Mouse (Mus musculus): ENCODE results near the gene Hcfc1r1. TPM values are rescaled to one million over a fixed set of nuclear protein-coding genes. Genes with fewer than 3 reads are reported as not detected.

The Hcfc1r1 gene
- total RNA-seq (2017) = 21.9 and 32.2 TPM in 2 replicates

GRCm38 (mm10) chr17:23673424-23674073 lies at the start of gene Hcfc1r1, which contains the start of gene Thoc6:
TSS of gene Hcfc1r1 (plus strand) at chr17:23673596.
TSS of gene Thoc6 (minus strand) at chr17:23673882.
- peak; percentile 89 for ATAC-seq (ENCODE audit: extremely low read depth, insufficient number of reproducible peaks, low FRiP score, poor library complexity, severe bottlenecking)

- ATAC-seq (ENCODE audit: extremely low read depth, insufficient number of reproducible peaks, low FRiP score, poor library complexity, severe bottlenecking) = no peak
These were observed 45.6 kb upstream of the Hcfc1r1 start for GRCm38 (mm10) chr17:23627813-23628212.

DNA sequence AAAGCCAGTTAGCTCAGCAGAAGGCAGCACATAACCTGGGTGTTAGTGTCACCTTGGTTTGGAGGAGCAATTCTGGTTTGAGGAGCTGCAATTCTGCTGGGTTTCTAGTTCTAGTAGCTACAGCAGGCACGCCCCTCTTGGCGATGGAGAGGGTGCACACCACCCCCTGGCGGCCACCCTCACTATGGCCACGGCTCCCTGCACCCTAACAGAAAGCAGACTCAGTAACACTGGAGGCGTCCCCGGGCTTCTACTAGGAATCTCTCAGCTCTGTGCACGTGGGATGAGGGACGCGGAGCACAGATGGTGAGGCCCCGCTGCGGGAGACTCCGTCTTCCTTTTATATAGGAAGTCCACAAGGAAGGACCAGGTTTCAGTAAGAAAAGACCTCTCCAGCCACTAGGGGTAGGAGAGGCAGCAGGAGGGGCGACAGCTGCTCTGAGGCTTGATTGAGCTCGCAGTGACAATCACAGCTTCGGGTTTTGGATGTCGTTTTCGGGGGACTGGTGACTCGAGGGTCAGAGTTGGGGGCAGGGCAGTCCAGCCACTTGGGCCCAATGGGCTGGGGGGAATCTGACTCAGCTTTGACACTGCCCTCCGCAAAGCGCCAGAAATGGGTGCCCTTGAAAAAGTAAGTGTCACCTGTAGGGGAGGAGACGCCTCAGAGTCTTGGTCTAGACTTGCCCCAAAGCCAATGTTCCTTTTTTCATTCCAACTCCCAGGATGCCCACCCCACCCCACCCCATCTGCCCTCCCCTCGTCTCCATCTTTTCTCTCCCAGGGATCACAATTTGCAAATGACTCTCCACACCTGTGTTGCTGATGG lies 43.0 kb upstream of the Hcfc1r1 start:
- ATAC-seq (ENCODE audit: extremely low read depth, insufficient number of reproducible peaks, low FRiP score, poor library complexity, severe bottlenecking) = peak; percentile 87

DNA sequence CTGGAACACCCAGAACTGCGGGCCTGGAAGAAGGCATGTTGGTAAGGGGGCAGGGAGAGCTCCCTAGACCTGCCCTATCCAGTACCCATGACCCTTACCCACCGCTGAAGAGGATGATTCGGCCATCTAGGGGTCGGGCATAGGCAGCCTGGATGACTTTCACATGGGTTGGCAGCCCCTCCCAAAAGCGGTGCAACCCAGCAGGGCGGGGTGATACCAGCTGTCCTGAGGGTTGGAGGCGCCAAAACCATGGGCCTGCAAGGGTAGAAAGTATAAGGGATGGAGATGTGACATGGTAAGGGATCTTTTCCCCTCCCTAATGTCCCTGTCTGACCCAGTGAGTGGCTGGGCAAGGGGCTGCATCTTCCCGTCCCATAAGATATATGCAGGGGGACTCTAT lies 42.2 kb upstream of the Hcfc1r1 start:
- ATAC-seq (ENCODE audit: extremely low read depth, insufficient number of reproducible peaks, low FRiP score, poor library complexity, severe bottlenecking) = no peak

- ATAC-seq (ENCODE audit: extremely low read depth, insufficient number of reproducible peaks, low FRiP score, poor library complexity, severe bottlenecking) = peak; percentile 62
These were observed 28.5 kb upstream of the Hcfc1r1 start, which contains the start of gene Mmp25 for GRCm38 (mm10) chr17:23644613-23645495. TSS of gene Mmp25 (minus strand) at chr17:23645277.

DNA sequence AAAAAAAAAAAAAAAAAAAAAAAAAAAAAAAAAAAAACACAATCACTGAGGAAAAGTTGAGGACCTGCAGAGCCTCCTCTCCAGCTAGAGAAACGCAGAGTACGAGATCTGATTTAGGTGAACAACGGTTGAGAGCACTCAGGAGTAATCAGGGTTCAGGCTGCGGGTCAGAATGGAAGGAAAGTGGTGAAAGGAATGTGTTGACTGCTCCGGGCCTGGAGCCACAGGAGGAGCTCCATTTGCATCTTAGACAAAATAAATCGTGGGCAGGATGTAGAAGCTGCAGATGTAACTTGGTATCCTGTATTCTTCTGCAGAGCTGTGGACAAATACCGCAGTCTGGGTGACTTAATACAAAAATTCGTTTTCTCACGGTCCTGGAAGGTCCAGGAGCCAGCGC lies 27.5 kb upstream of the Hcfc1r1 start:
- ATAC-seq (ENCODE audit: extremely low read depth, insufficient number of reproducible peaks, low FRiP score, poor library complexity, severe bottlenecking) = no peak

DNA sequence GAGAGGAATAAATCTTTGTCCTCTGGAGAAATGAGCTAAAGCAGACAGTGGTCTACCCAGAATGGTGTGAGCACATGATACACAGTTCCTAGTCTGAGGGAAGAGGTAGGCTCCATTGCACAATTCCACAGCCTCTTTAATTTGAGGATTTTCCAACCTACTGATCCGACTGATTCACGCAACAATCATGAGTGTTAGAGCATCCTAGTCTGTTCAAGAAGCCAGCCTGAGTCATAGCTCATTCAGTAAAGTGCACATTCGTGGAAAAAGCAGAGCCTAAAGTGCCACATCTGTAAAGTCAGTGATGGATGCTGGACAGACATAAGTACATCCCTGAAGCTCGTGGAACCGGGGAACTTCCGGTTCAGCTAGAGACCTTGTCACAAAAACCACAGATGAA lies 22.0 kb upstream of the Hcfc1r1 start:
- no peak for ATAC-seq (ENCODE audit: extremely low read depth, insufficient number of reproducible peaks, low FRiP score, poor library complexity, severe bottlenecking)

- no peak for ATAC-seq (ENCODE audit: extremely low read depth, insufficient number of reproducible peaks, low FRiP score, poor library complexity, severe bottlenecking)
These were observed 20.1 kb upstream of the Hcfc1r1 start for GRCm38 (mm10) chr17:23653324-23653723.

- no peak for ATAC-seq (ENCODE audit: extremely low read depth, insufficient number of reproducible peaks, low FRiP score, poor library complexity, severe bottlenecking)
These were observed 19.4 kb upstream of the Hcfc1r1 start for GRCm38 (mm10) chr17:23654001-23654400.

DNA sequence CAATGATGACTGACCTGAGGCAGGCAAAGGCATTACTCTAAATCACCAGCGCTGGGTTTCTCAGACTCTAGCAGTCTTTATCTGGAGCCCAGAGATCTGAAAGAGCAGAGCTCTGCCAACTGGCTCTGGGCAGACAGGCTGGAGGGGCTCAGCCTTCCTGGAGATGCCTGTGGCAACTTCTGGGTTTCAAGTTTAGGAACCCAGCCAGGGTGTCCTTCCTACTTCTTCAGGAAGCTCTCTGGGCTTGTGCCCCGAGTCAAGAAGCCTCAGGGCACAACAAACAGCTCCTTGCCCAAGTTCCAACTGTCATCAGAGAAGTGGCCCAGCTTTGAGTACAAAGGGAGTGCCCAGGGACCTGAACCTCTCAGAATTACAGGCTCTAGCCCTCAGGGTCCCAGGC lies 19.0 kb upstream of the Hcfc1r1 start:
- ATAC-seq (ENCODE audit: extremely low read depth, insufficient number of reproducible peaks, low FRiP score, poor library complexity, severe bottlenecking) = no peak

- ATAC-seq (ENCODE audit: extremely low read depth, insufficient number of reproducible peaks, low FRiP score, poor library complexity, severe bottlenecking) = no peak
These were observed 14.9 kb upstream of the Hcfc1r1 start for GRCm38 (mm10) chr17:23658450-23658849.

GRCm38 (mm10) chr17:23660117-23660875 lies 13.1 kb upstream of the Hcfc1r1 start, which contains the start of gene Bicdl2:
TSS of gene Bicdl2 (plus strand) at chr17:23660506.
- ATAC-seq (ENCODE audit: extremely low read depth, insufficient number of reproducible peaks, low FRiP score, poor library complexity, severe bottlenecking) = no peak

- ATAC-seq (ENCODE audit: extremely low read depth, insufficient number of reproducible peaks, low FRiP score, poor library complexity, severe bottlenecking) = no peak
These were observed 12.6 kb upstream of the Hcfc1r1 start for GRCm38 (mm10) chr17:23660876-23661200.

DNA sequence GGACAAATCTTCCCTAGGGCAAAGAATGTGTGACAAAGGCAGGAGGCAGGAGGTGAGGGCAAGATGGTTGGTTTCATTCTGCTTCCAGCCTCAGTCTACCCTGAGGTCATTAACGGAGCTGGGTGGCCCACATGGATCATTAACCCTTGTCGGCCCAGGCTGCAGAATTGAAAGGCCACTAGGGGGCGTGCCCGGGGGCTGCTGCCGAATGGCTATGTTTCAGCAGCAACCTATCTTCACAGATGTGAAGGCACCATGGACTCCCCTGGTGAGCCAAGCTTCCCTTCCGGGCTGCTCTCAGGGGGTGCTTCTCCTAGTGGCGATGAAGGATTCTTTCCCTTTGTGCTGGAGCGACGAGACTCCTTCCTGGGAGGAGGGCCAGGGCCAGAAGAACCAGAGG lies 11.9 kb upstream of the Hcfc1r1 start:
- no peak for ATAC-seq (ENCODE audit: extremely low read depth, insufficient number of reproducible peaks, low FRiP score, poor library complexity, severe bottlenecking)

GRCm38 (mm10) chr17:23664556-23665021 lies 8.8 kb upstream of the Hcfc1r1 start:
- peak; percentile 61 for ATAC-seq (ENCODE audit: extremely low read depth, insufficient number of reproducible peaks, low FRiP score, poor library complexity, severe bottlenecking)

GRCm38 (mm10) chr17:23665511-23665910 lies 7.9 kb upstream of the Hcfc1r1 start:
- no peak for ATAC-seq (ENCODE audit: extremely low read depth, insufficient number of reproducible peaks, low FRiP score, poor library complexity, severe bottlenecking)

- no peak for ATAC-seq (ENCODE audit: extremely low read depth, insufficient number of reproducible peaks, low FRiP score, poor library complexity, severe bottlenecking)
These were observed 2.8 kb upstream of the Hcfc1r1 start for GRCm38 (mm10) chr17:23670516-23671074.

GRCm38 (mm10) chr17:23671519-23671918 lies 1.9 kb upstream of the Hcfc1r1 start:
- ATAC-seq (ENCODE audit: extremely low read depth, insufficient number of reproducible peaks, low FRiP score, poor library complexity, severe bottlenecking) = no peak

Measured in neutrophil, adult 5-6 weeks (primary cell).